Mouse (Mus musculus) liver, embryonic 14.5 days (tissue): ENCODE data around the gene Ank2.
"Not testable (repeated sequence)": the region's sequence is repeated elsewhere in the genome, so short reads cannot be mapped to it uniquely, and the experiment has no call there.

ENCODE experiments used
- CTCF ChIP-seq: IDR thresholded peaks from 2 replicates; pipeline ENCODE4 v1.5.1; 2016; ENCODE audit warnings: antibody characterized with exemption, low read depth, control low read depth
- EP300 ChIP-seq: IDR thresholded peaks from 2 replicates; pipeline ENCODE4 v1.6.1; 2016; ENCODE audit warnings: antibody characterized with exemption, low read depth

GRCm38 (mm10) chr3:127321031-127321430, 178.1 kb downstream of the Ank2 start:
- not testable (repeated sequence) for TF ChIP-seq CTCF, EP300
